Mouse (Mus musculus): Measurements from ENCODE around the gene Mark1. TPM values are rescaled to one million over a fixed set of nuclear protein-coding genes. Genes with fewer than 3 reads are reported as not detected.

Gene Mark1
- total and polyA plus RNA-seq, 2 experiments from 2014 or later, result 14.3 to 78.2 TPM

- 63% methylated on average over 5 of the region's 5 CpGs for WGBS
Observed at GRCm38 (mm10) chr1:184918227-184918888, 81.0 kb downstream of the Mark1 start.

GRCm38 (mm10) chr1:184912336-184912735 lies 87.0 kb downstream of the Mark1 start:
- 93% methylated on average over 18 of the region's 18 CpGs for WGBS
- Histone ChIP-seq H3K36me3 (ENCODE audit: insufficient read depth) (peaks cover 77% of the 10 kb centered on the region), H3K9me3 (ENCODE audit: low read length) (no peaks in the 10 kb centered on the region), H3K27ac (ENCODE audit: low read depth, low read length) (no peak overlapping the region), H3K27me3 (ENCODE audit: insufficient read depth, low read length) (no peaks in the 10 kb centered on the region), H3K4me2 (ENCODE audit: low read depth) (no peak overlapping the region), H3K4me3 (ENCODE audit: low read depth, low read length) (no peak overlapping the region), H3K4me1 (ENCODE audit: insufficient read depth) (no peaks in the 10 kb centered on the region), H3K9ac (no peak overlapping the region)
- no peak for ATAC-seq
- DNase-seq, result no peak
- no peak for TF ChIP-seq CTCF (IDR thresholded peaks at IDR 0.05; ENCODE audit: low read depth)

More at GRCm38 (mm10) chr1:184918227-184918888, 81.0 kb downstream of the Mark1 start:
- Histone ChIP-seq H3K4me2 (ENCODE audit: low read depth) (no peak overlapping the region), H3K27ac (ENCODE audit: low read depth, low read length) (no peak overlapping the region), H3K27me3 (ENCODE audit: insufficient read depth, low read length) (no peaks in the 10 kb centered on the region), H3K4me1 (ENCODE audit: insufficient read depth) (no peaks in the 10 kb centered on the region), H3K36me3 (ENCODE audit: insufficient read depth) (peaks cover 59% of the 10 kb centered on the region), H3K4me3 (ENCODE audit: low read depth, low read length) (no peak overlapping the region), H3K9me3 (ENCODE audit: low read length) (no peaks in the 10 kb centered on the region), H3K9ac (no peak overlapping the region)
- TF ChIP-seq CTCF (IDR thresholded peaks at IDR 0.05; ENCODE audit: low read depth), result peak; percentile 70
- ATAC-seq (no peak), DNase-seq (peak; percentile 38)

GRCm38 (mm10) chr1:184911861-184912260 lies 87.5 kb downstream of the Mark1 start:
- no peaks in the 10 kb centered on the region for H3K9me3 ChIP-seq (ENCODE audit: low read length)
- WGBS, result 46% methylated on average over 6 of the region's 6 CpGs
- no peak overlapping the region for H3K9ac ChIP-seq
- no peak overlapping the region for H3K4me3 ChIP-seq (ENCODE audit: low read depth, low read length)
- H3K4me2 ChIP-seq (ENCODE audit: low read depth), result no peak overlapping the region
- no peaks in the 10 kb centered on the region for H3K4me1 ChIP-seq (ENCODE audit: insufficient read depth)
- no peak overlapping the region for H3K27ac ChIP-seq (ENCODE audit: low read depth, low read length)
- no peak for TF ChIP-seq CTCF (IDR thresholded peaks at IDR 0.05; ENCODE audit: low read depth)
- H3K36me3 ChIP-seq (ENCODE audit: insufficient read depth), result peaks cover 75% of the 10 kb centered on the region
- H3K27me3 ChIP-seq (ENCODE audit: insufficient read depth, low read length), result no peaks in the 10 kb centered on the region
- ATAC-seq (peak; percentile 76), DNase-seq (no peak)

GRCm38 (mm10) chr1:184908558-184908957 lies 90.8 kb downstream of the Mark1 start:
- Histone ChIP-seq H3K4me2 (ENCODE audit: low read depth) (no peak overlapping the region), H3K9me3 (ENCODE audit: low read length) (no peaks in the 10 kb centered on the region), H3K4me1 (ENCODE audit: insufficient read depth) (peaks cover 8% of the 10 kb centered on the region; the same call in 1 of the 2 replicates), H3K36me3 (ENCODE audit: insufficient read depth) (peaks cover 75% of the 10 kb centered on the region), H3K9ac (no peak overlapping the region), H3K27me3 (ENCODE audit: insufficient read depth, low read length) (no peaks in the 10 kb centered on the region), H3K4me3 (ENCODE audit: low read depth, low read length) (no peak overlapping the region), H3K27ac (ENCODE audit: low read depth, low read length) (no peak overlapping the region)
- DNase-seq (no peak), ATAC-seq (no peak)
- no peak for TF ChIP-seq CTCF (IDR thresholded peaks at IDR 0.05; ENCODE audit: low read depth)
- 77% methylated on average over 9 of the region's 9 CpGs for WGBS

GRCm38 (mm10) chr1:184905904-184906745 lies 93.2 kb downstream of the Mark1 start:
- Histone ChIP-seq H3K4me3 (ENCODE audit: low read depth, low read length) (no peak overlapping the region), H3K27ac (ENCODE audit: low read depth, low read length) (peak overlapping the region; percentile 45; the same call in 1 of the 2 replicates), H3K9ac (no peak overlapping the region), H3K9me3 (ENCODE audit: low read length) (no peaks in the 10 kb centered on the region), H3K36me3 (ENCODE audit: insufficient read depth) (peaks cover 62% of the 10 kb centered on the region), H3K4me1 (ENCODE audit: insufficient read depth) (peaks cover 8% of the 10 kb centered on the region; the same call in 1 of the 2 replicates), H3K27me3 (ENCODE audit: insufficient read depth, low read length) (no peaks in the 10 kb centered on the region), H3K4me2 (ENCODE audit: low read depth) (no peak overlapping the region)
- ATAC-seq (peak; percentile 79), DNase-seq (peak; percentile 63)
- TF ChIP-seq CTCF (IDR thresholded peaks at IDR 0.05; ENCODE audit: low read depth), result no peak
- 32% methylated on average over 12 of the region's 12 CpGs for WGBS

GRCm38 (mm10) chr1:184905371-184905770 lies 94.0 kb downstream of the Mark1 start:
- Histone ChIP-seq H3K27ac (ENCODE audit: low read depth, low read length) (peak overlapping the region; percentile 30; the same call in 1 of the 2 replicates), H3K4me1 (ENCODE audit: insufficient read depth) (peaks cover 8% of the 10 kb centered on the region; the same call in 1 of the 2 replicates), H3K27me3 (ENCODE audit: insufficient read depth, low read length) (no peaks in the 10 kb centered on the region), H3K4me2 (ENCODE audit: low read depth) (no peak overlapping the region), H3K9me3 (ENCODE audit: low read length) (no peaks in the 10 kb centered on the region), H3K36me3 (ENCODE audit: insufficient read depth) (peaks cover 62% of the 10 kb centered on the region), H3K4me3 (ENCODE audit: low read depth, low read length) (no peak overlapping the region), H3K9ac (no peak overlapping the region)
- WGBS, result 31% methylated on average over 19 of the region's 19 CpGs
- DNase-seq, result peak; percentile 82
- peak; percentile 91 for ATAC-seq
- TF ChIP-seq CTCF (IDR thresholded peaks at IDR 0.05; ENCODE audit: low read depth), result no peak

GRCm38 (mm10) chr1:184903697-184904096 lies 95.7 kb downstream of the Mark1 start:
- peaks cover 59% of the 10 kb centered on the region for H3K36me3 ChIP-seq (ENCODE audit: insufficient read depth)
- ATAC-seq, result no peak
- no peak overlapping the region for H3K27ac ChIP-seq (ENCODE audit: low read depth, low read length)
- H3K27me3 ChIP-seq (ENCODE audit: insufficient read depth, low read length), result no peaks in the 10 kb centered on the region
- no peak overlapping the region for H3K9ac ChIP-seq
- H3K9me3 ChIP-seq (ENCODE audit: low read length), result no peaks in the 10 kb centered on the region
- H3K4me1 ChIP-seq (ENCODE audit: insufficient read depth), result peaks cover 8% of the 10 kb centered on the region; the same call in 1 of the 2 replicates
- no peak for TF ChIP-seq CTCF (IDR thresholded peaks at IDR 0.05; ENCODE audit: low read depth)
- no peak overlapping the region for H3K4me3 ChIP-seq (ENCODE audit: low read depth, low read length)
- DNase-seq, result no peak
- 66% methylated on average over 7 of the region's 7 CpGs for WGBS
- H3K4me2 ChIP-seq (ENCODE audit: low read depth), result no peak overlapping the region
